Mouse (Mus musculus) heart, postnatal 36 days (tissue): ENCODE data around the gene Kcnj15. TPM values are rescaled to one million over a fixed set of nuclear protein-coding genes. Genes with fewer than 3 reads are reported as not detected.

Experiments
- DNase-seq, 2 experiments: peaks; one replicate each; pipeline ENCODE4 v3.0.0; 2021 to 2022
- intact Hi-C: fragments of 180-260 bp; cut with DNase I; formaldehyde crosslinking; loops from one replicate; pipeline ENCODE4 v1.15.1; 2025
- total RNA-seq, 2 experiments: library from RNA; stranded (reverse); gene quantifications; 2 replicates each; pipeline ENCODE4 v1.2.3; 2021

The Kcnj15 gene
- 1 to 10 TPM; 1.6 to 2.1 TPM for total RNA-seq

DNA sequence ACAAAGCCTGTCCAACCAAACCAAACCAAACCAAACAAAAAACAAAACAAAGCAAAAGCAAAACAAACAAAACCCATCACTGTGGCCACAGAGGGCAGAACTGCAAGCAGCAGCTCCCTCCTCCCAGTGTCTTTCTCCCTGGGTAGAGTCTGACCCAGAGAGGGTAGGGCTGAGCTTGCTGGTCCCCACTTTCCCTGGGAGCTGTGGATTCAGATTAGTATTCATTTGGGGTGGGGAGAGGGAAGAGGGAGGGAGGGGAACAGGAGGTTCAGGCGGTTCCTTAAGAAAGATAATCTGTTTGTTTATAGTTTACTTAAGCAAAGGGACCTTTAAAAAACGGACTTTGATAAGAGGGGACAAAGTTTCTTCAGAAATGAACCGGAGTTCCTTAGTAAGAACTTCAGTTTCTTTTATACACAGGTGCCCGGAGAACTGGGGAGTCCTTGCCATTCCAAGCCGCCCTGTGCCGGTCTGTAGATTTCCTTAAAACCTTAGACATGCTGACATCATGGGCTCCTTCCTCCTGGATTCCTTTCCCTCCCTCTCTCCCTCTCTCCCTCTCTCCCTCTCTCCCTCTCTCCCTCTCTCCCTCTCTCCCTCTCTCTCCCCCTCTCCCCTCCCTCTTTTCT is at the start of gene Kcnj15:
Gene Kcnj15 (plus strand): TSS at position 293 of the 629 bp plus-strand sequence.
- DNase-seq, result no peak
- intact Hi-C loops, result no loop called here

- intact Hi-C loops, result no loop called here
- DNase-seq, result no peak
These were observed 49.1 kb upstream of the Kcnj15 start for GRCm38 (mm10) chr16:95208243-95208642.

DNA sequence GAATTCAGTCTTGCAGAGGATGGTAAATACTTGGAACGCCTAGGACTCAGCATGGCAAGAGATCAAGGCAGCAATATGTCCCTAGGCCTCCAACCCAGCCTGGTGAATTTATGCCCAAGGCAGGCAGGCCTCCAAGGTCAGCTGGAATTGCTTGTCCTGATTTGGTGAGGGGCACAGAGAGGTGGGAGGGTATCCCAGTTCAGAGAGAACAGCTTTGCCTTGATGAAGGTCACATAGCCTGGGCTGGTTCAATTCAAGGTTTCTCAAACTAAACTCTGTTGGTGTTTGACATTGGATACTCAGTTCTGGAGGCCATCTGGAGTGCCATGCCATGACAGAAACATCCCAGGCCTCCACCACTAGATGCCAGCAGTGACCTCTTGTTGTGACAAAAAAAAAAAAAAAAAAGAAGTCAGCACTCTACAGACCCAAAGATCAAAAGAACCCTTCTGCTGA is 48.3 kb upstream of the Kcnj15 start:
- DNase-seq, result peak; percentile 26 to 30
- intact Hi-C loops, result loop anchor here (1.0 kb wide), 1 partner anchor 133 kb away; no protein-coding TSS in a partner anchor

DNA sequence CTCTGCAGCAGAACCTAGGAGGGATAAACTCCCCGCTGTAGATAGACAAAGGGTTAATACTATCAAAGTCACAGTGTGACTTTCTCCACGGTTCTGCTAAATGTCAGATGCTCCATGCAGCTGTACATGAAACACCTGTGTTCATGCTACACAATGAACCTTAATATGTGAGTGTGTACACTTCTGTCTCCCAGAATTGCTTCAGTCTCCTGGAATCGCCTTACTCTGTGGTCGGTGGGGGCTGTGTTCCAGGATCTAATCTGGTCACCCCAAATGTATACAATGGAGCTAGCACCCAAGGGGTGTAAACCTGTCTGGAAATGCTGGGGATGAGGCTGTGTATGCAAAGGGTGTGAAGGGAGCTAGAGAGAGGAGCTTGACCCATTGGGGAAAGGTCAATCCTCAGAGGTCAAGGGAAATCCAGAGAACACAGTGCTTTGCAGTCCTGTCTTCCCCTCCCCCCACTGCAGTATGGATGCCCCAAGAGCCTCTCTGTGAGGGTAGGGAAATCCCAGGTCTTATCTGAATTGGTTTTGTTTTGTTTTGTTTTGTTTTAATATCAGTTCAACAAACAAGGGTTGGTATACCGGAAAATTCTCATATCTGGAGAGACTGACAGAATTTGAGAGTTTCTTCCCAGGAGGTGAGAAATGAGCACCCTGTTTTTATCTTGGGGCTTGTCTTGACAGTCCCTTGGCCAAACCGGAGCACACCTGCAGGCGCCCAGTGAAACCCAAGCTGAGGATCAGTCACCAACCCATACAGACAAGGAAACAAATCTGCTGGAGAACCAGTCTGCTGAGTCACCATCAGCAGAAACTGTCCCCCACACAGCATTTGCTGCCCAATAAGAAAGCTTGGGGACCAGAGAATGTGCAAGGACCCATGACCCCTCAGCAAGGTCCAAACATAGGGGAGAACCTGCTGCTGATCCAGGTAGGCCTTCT is 42.8 kb upstream of the Kcnj15 start:
- intact Hi-C loops, result no loop called here

DNA sequence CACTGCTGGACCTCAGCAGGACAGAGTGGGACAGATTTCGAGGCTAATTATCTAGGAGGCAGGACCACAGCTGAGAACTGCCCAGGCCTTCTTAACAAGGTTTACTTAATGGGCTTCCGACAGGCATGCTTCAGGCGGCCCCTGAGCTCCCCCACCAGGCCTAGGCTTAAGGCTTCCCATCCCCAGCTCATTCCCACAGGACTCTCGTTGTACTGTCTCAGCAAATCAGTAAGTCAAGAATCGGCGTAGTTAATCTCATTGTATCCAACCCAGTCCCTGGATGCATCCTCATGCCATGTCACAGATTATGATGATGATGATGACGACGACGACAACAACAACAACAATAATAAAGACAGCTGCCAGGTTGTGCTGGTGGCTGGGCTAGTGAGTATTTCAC is 41.6 kb upstream of the Kcnj15 start:
- no peak for DNase-seq

More for the DNA sequence above, 42.8 kb upstream of the Kcnj15 start:
- no peak for DNase-seq

GRCm38 (mm10) chr16:95216346-95216745 is 41.0 kb upstream of the Kcnj15 start:
- intact Hi-C loops, result no loop called here
- DNase-seq, result no peak

More for the DNA sequence above, 41.6 kb upstream of the Kcnj15 start:
- intact Hi-C loops, result no loop called here

GRCm38 (mm10) chr16:95216824-95217223 is 40.5 kb upstream of the Kcnj15 start:
- intact Hi-C loops, result no loop called here
- DNase-seq, result no peak

DNA sequence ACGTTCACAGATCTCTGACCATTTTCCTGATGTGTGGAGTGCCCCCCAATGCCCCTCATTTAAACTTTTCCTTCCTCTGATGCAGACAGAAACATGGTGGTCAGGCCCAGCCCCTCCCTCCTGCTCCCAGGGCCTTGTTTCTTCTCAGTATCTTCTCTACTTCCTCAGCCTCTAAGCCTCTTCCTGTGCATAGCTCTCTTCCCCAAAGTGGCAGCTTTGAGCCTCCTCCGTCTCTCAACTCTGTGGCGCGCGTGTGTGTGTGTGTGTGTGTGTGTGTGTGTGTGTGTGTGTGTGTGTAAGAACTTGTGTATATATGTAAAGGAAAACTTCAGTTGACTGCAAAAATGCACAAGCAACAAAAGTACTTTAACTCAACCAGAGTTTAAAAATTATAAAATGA is 38.6 kb upstream of the Kcnj15 start:
- DNase-seq, result no peak
- intact Hi-C loops, result no loop called here

DNA sequence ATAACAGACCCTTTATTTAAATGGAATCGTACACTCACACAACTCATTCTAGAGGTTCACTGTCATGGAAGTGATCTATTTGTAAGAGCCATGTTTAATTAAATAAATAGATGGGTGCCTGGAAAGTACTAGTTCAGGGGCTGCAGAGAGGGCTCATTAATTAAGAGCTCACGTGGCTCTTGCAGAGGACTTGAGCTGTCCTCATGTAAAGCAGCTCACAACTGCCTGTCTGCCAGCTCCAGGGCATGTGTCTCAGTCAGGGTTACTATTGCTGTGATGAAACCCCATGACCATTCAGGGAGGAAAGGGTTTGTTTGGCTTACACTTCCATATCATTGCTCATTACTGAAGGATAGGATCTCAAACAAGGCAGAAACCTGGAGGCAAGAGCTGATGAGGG is 37.9 kb upstream of the Kcnj15 start:
- intact Hi-C loops, result no loop called here
- no peak for DNase-seq

GRCm38 (mm10) chr16:95221051-95221450 is 36.3 kb upstream of the Kcnj15 start:
- DNase-seq, result no peak
- intact Hi-C loops, result no loop called here

DNA sequence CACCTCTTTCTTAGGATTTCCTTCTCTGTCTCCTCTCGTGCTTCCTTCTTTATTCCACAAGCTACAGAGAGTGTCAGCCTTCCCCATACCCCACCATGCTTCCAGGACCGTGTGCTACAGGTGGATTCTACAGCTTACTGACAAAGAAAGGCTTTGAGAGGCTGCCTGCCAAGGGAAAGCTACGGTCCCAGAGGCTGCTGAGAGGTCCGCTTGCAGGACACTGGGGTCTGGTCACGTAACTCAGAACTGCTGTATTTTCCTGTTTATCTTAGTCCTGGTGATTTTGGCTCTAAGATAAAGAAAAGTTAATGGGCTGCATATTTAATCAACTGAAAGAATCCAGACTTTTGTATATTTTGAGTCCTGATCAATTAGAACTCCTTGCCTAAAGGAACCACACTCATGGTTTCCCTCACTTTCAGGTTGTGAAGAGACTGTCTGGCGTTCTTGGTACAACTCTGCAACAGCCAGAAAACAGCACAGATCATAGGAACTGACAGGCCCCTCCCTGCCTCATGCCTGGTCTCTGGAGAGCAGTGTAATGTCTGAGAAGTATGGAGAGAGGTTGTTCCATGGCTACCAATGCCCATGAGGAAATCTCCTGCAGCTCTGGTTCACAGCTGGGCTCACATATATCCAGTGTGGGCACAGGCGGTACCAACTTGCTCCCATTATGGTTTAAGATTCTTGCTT is 35.2 kb upstream of the Kcnj15 start:
- intact Hi-C loops, result no loop called here
- no peak for DNase-seq

DNA sequence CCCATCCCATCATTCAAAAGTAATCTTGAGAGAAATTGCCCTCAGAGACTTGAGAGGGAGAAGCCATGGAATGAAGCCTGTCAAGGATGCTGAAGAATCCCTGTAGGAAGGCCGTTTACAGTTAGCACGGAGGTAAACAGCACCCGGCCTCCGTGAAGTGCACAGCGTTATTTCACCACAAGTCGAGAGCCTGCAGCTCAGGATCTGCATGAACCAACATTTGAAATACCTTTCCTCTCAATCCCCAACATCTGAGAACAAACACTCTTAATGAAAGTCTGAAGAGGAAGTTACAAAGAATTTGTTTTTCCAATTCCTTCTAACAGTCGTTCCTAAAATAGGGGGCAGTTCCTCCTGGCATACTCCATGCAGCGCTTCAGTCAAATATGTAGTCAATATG is 33.9 kb upstream of the Kcnj15 start:
- no peak for DNase-seq
- intact Hi-C loops, result no loop called here

GRCm38 (mm10) chr16:95225285-95225684 is 32.1 kb upstream of the Kcnj15 start:
- intact Hi-C loops, result loop anchor here (5.0 kb wide), 1 partner anchor 52 kb away; no protein-coding TSS in a partner anchor
- DNase-seq, result no peak

- no peak for DNase-seq
- intact Hi-C loops, result no loop called here
These were observed 25.6 kb upstream of the Kcnj15 start for GRCm38 (mm10) chr16:95231768-95232167.

GRCm38 (mm10) chr16:95234891-95235548 is 22.3 kb upstream of the Kcnj15 start:
- no peak for DNase-seq
- intact Hi-C loops, result no loop called here

GRCm38 (mm10) chr16:95239209-95239925 is 18.0 kb upstream of the Kcnj15 start:
- no peak for DNase-seq
- intact Hi-C loops, result no loop called here

DNA sequence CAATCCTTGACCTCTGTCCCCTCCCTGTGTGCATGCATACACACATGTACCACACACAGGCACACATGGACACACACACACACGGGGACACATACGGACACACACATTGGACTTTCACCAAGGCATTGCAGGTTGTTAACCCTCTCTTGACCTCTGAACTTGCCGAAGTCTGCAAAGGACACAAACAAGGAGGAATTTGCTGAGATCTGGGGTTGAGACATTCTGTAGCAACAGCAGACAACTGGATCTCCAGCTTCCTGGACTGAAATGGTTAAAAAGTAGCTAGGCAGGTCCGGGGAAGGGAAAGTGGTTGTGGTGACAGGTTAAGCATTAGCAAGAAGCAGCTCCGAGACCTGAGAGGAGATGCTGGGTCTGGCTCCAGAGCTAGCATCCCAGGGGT is 16.7 kb upstream of the Kcnj15 start:
- intact Hi-C loops, result no loop called here

GRCm38 (mm10) chr16:95241581-95241980 is 15.8 kb upstream of the Kcnj15 start:
- intact Hi-C loops, result no loop called here
- DNase-seq, result peak; percentile 55 to 62

More for the DNA sequence above, 16.7 kb upstream of the Kcnj15 start:
- no peak for DNase-seq

GRCm38 (mm10) chr16:95242114-95242513 is 15.2 kb upstream of the Kcnj15 start:
- DNase-seq, result no peak
- intact Hi-C loops, result no loop called here

DNA sequence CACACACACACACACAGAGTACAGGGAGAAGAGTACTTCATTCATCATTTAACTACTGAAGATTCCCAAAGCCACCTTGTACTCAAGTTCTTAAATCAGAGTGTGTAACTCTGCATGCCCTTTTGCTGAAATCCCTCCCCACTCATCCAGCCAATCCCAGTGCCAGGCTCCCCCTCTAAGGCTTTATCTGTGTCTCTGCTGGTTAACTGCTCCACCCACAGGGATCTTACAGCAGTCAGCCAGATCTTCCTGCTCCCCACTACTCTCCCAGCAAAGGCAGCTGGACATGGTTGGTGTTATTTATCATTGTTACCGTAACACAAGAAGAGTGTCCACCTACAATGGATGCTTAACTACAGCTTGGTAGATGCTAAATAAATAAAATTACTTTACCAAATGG is 14.0 kb upstream of the Kcnj15 start:
- intact Hi-C loops, result no loop called here
- DNase-seq, result no peak
